Mouse (Mus musculus) adrenal gland (tissue): ENCODE data around the gene Cyp2c23.

Experiments used
- intact Hi-C: fragments of 180-260 bp; cut with DNase I; formaldehyde crosslinking; loops from one replicate; pipeline ENCODE4 v1.15.1; 2025

The Cyp2c23 gene

GRCm38 (mm10) chr19:43974221-43974620 is 54.8 kb downstream of the Cyp2c23 start:
- intact Hi-C loops: no loop called here

- intact Hi-C loops: no loop called here
Observed at GRCm38 (mm10) chr19:43973711-43974110, 55.3 kb downstream of the Cyp2c23 start.

- intact Hi-C loops: no loop called here
Observed at GRCm38 (mm10) chr19:43972129-43972528, 56.9 kb downstream of the Cyp2c23 start.

GRCm38 (mm10) chr19:43968436-43969026 is 60.5 kb downstream of the Cyp2c23 start:
- intact Hi-C loops: no loop called here

- intact Hi-C loops: no loop called here
Observed at GRCm38 (mm10) chr19:43966481-43966880, 62.5 kb downstream of the Cyp2c23 start.

GRCm38 (mm10) chr19:43965496-43966085 is 63.4 kb downstream of the Cyp2c23 start:
- intact Hi-C loops: no loop called here

GRCm38 (mm10) chr19:43962795-43963194 is 66.2 kb downstream of the Cyp2c23 start:
- intact Hi-C loops: no loop called here

GRCm38 (mm10) chr19:43961185-43961584 is 67.8 kb downstream of the Cyp2c23 start:
- intact Hi-C loops: loop anchor here (2.0 kb wide), 1 partner anchor 128 kb away; no protein-coding TSS in a partner anchor

- intact Hi-C loops: loop anchor here (2.0 kb wide), 1 partner anchor 127 kb away; no protein-coding TSS in a partner anchor
Observed at GRCm38 (mm10) chr19:43960014-43960413, 69.0 kb downstream of the Cyp2c23 start.

GRCm38 (mm10) chr19:43959162-43959561 is 69.8 kb downstream of the Cyp2c23 start:
- intact Hi-C loops: loop anchor here (5.0 kb wide), 2 partner anchors 107 to 197 kb away; no protein-coding TSS in a partner anchor

GRCm38 (mm10) chr19:43957881-43958280 is 71.1 kb downstream of the Cyp2c23 start:
- intact Hi-C loops: loop anchor here (5.0 kb wide), 2 partner anchors 106 to 196 kb away; no protein-coding TSS in a partner anchor

- intact Hi-C loops: loop anchor here (5.0 kb wide), 2 partner anchors 105 to 195 kb away; no protein-coding TSS in a partner anchor
Observed at GRCm38 (mm10) chr19:43957402-43957801, 71.6 kb downstream of the Cyp2c23 start.

- intact Hi-C loops: loop anchor here (5.0 kb wide), 2 partner anchors 103 to 193 kb away; no protein-coding TSS in a partner anchor
Observed at GRCm38 (mm10) chr19:43955266-43955665, 73.7 kb downstream of the Cyp2c23 start.
